Mouse (Mus musculus) ovary, postnatal 36 days (tissue): Measurements from ENCODE around the gene Ninl.

ENCODE experiments used
- DNase-seq: peaks from one replicate; pipeline ENCODE4 v3.0.0; 2022; ENCODE audit warnings: low spot score, mixed read lengths

Gene Ninl

DNA sequence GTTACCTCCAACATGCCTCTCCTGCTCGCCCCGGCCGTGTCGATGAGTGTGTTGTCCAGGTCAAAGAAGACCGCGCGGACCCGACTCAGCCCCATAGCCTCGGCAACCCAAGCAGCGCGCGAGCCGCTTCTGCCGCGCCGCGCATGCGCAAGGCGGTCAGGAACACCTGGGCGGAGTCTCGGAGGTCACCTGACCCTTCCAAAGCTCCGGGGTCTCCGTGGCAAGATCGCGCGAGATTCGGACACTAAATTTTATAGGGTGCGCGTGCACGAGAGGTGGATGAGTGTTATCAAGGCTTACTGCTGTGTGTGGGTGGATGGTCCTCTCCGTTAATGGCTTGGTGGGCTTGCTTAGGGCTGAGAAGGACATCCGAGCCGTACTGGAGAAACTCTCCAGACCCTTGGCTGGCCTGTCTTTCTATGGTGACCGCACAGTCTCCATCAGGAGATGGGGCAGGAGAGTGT, at the start of gene Ninl, which contains the start of gene Nanp:
Ninl (minus strand) TSS at position 151 of the 464 bp plus-strand sequence.
Nanp (minus strand) TSS at position 167 of the 464 bp plus-strand sequence.
- peak; percentile 92 for DNase-seq

DNA sequence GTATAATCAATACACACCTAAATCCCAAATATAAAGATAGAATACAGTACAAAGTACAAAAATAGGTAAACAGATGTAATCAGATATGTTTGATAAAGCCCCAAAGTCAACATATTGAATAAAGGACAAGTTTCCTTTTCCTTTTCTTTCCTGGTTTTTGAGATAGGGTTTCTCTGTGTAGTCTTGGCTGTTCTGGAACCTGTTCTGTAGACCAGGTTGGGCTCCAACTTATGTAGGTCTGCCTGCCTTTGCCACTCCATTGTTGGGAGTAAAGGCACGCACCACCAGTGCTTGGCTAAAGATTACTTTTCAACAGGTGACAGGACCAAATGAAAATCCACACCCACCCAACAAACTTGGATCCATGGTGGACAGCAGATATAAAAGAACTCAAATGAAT, 17.5 kb upstream of the Ninl start:
- DNase-seq, result no peak

DNA sequence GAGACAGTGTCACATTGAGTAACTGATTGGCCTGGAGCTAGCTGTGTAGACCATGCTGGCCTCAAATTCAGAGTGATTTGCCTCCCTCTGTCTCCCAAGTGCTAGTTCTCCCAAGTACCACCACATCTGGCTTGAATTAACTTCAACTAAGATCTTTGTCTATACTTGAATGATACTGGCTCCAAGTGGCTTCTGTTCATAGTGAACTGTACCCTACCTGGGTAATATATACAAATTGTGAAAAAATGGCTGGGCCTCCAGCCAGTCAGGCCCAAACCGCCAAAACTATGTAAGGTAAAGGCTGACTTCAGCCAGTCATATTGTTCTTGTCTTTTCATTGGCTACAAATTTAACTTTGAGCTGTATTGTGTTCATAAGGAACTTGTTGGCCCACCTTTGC, 1.2 kb upstream of the Ninl start:
- DNase-seq, result no peak

DNA sequence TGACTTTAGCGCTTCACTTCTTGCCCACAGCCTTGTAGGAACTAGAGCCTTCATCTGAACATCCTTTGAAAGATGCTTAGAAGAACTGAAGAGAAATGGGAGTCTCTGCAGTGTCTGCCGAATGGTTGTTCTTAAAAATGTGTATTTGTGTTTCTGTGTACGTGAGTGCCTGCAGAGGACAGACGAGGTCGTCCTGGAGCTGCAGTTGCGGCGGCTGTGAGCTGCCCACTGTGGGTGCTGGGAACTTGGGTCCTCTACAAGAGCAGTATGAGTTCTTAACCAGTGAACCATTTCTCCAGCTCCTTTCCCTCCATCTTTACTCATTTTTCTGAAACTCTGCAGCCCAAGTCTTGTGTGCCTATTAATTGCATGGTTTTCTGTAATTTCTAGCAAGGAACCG, 544 bp upstream of the Ninl start:
- DNase-seq, result no peak

GRCm38 (mm10) chr2:151038811-151039222, 365 bp downstream of the Ninl start:
- no peak for DNase-seq

DNA sequence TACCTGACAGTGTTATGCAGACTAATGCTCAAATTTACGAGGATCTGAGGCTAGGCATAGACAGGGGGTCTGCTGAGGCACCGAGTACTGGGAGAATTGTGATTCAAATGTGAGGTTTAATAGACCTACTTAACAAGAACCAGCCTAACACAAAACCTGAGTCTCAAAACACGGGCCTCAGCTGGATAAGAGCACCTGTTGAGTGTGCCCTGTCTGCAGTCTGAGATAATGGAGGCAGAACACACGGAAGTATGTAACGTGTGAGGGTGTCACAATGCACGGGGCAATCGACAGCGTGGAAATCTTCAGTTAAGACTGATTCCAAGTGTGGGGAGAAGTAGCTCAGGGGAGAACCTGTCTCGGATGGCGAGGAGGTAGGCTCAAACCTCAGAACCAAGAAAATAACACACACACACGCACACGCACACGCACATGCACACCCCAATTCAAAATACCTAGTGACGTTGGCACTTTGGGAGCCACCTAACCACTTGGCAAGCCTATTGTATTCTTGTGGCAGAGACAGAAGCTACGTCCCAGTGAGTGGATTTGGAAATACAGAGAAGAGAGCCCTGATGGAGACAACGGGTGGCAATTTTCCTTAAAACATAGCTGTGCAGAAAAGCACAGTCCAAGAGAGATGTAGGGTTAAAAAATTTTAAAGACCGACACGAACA, 1.2 kb downstream of the Ninl start:
- no peak for DNase-seq

GRCm38 (mm10) chr2:151037292-151037691, 1.9 kb downstream of the Ninl start:
- no peak for DNase-seq

GRCm38 (mm10) chr2:151036721-151037120, 2.5 kb downstream of the Ninl start:
- DNase-seq, result no peak

GRCm38 (mm10) chr2:151034435-151034834, 4.7 kb downstream of the Ninl start:
- DNase-seq, result no peak

DNA sequence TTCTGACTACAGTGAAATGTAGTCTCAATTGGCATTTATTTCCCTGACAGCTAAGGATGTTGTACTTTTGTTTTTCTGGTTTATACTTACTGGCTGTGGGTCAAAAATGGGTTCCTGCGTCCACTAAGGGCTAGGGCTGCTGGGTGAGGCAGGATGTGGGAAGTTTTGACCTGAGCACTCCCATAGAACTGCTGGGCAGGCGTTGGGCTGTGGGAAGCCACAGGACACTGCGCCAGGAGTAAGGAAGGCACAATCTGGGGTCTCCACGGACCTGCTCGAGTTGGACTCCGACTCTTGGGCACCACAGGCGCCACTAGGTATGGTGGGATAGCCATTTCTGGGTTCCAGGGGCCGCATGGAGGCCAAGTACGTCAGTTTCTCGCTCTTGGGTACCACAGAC, 18.0 kb downstream of the Ninl start:
- DNase-seq, result no peak

DNA sequence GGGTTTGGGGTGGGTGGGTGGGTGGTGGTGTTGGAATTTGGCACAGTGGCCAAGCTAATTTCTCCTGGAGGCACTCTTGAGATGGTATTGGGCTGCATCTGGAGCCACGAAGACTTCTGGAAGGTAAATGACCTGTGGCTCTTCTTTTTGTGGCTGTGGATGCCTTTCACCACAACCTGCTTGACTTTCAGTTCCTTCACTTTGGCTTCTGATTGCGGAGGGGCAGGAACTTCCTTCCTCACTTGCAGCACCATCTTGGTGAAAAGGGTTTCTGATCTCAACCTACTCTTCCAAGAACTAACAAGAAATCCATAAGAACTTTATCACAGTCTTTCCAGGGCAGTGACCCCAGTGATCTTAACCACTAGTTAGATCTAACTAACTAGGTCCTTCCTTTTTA, 23.9 kb downstream of the Ninl start:
- no peak for DNase-seq

- no peak for DNase-seq
These were observed 27.9 kb downstream of the Ninl start for GRCm38 (mm10) chr2:151011273-151011672.

DNA sequence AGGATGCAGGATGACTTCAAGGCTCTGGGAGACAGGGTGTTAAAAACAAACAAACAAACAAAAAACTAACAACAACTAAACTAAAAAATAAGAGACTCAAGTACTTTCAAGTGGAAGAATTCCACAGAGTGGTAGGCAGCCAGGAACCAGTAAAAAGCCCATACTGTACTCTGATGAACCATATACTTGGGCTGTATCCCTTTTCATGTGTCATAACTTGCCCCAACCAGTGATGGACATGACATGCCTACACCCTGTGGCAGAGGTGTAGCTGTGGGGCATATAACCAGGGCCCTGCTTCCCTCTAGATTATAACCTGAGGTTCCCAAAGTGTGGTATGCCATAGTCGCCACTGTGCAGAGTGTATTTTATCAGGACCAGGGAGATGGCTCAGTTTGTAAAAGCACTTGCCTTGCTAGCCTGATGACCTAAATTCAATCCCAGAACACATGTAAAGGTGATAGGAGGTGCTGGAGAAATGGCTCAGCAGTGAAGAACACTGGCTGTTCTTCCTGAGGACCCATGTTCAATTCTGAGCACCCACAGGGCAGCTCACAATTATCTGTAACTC, 29.6 kb downstream of the Ninl start:
- DNase-seq, result no peak

DNA sequence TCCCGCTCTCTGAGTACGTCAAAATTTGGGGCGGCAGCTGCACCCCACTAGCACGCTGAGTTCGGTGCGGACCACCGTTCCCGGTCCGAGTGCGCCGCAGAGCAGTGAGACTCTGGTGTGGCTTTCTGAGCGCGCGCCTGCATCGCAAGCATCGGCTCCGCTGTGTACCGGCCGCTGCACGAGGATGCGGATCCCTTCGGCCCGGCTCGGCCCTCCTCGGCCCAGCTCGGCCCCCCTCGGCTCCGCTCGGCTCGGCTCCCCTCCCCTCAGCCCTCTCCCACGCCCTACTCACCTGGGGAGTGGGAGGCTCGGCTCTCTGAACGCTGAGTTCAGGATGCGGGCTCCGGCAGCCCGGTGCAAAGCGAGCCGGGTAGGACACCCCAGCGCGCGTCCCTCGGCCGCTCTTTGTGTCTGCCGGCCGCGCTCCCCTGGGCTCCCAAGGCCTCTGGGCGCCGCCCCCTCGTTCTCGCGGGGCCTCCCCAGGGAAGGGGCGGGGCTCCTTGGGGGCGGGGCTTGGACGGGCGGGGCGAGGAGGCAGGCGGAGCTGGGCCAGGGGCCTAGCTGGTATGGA, 30.2 kb downstream of the Ninl start:
- DNase-seq, result peak; percentile 83

DNA sequence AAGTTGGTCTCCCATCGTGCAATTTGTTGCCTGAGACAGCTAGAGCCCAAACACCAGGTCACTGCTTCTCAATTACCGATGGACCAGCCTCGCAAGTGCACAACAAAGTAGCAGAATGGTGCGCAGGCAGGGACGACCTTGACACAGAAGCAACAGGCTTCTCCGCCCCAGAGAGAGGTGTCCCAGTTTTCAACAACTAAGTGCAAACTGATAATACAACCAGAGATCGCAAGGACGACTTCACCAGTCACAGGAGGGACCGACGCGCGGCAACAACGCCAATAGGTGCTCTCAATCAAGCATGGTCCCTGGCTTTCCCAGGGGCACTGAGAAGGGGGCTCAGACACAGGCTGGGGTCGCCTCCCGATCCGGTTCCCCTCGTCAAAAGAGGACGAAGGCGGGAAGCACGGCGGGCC, 30.7 kb downstream of the Ninl start:
- DNase-seq, result peak; percentile 31

DNA sequence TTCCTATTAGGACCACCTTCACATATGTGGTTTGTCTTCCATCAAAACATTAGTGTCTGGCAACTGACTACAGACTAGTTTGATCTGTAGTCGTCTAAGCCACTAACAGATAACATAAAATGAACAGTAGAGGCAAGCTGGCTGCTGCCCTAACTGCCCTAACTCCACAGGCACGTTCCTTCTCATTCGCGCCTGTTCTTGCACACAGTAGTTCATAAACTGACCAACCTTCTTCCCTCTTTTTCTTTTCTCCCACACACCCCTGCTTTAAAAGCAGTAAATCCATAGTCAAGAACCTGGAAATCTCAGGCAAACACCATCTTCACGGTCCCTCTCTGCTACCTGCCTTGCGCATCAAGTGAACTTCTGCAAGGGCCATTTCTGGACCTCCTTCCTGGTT, 31.2 kb downstream of the Ninl start:
- DNase-seq, result no peak

- no peak for DNase-seq
These were observed 32.8 kb downstream of the Ninl start for GRCm38 (mm10) chr2:151006281-151006945.

- no peak for DNase-seq
These were observed 34.8 kb downstream of the Ninl start for GRCm38 (mm10) chr2:151004390-151004789.

GRCm38 (mm10) chr2:151003796-151004195, 35.4 kb downstream of the Ninl start:
- DNase-seq, result no peak

DNA sequence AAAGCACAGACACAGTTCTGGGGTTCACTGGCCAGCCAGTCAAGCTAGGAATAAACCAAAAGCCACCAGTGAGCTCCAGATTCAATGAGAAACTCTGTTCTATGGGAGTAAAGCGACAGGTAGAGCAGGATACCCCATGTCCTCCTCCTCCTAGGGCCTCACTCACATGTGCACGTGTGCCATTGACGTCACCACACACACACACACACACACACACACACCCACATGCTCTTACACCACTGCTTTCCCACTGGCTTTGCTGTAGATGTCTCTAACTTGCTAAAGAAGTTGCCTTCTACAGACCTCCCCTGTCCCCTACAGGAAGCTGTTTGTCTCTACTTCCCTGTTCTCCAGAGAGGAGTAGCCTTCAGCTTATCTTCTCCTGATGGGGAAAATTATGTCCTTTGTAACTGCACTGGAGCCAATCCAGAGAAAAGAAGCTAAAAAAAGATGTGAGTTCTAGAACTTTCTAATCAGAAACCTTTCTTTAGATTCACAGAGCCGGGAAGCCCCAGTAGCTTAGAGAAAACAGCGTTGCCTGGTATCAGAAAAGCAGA, 37.5 kb downstream of the Ninl start:
- DNase-seq, result no peak

GRCm38 (mm10) chr2:151000402-151001178, 38.6 kb downstream of the Ninl start:
- DNase-seq, result peak; percentile 60

DNA sequence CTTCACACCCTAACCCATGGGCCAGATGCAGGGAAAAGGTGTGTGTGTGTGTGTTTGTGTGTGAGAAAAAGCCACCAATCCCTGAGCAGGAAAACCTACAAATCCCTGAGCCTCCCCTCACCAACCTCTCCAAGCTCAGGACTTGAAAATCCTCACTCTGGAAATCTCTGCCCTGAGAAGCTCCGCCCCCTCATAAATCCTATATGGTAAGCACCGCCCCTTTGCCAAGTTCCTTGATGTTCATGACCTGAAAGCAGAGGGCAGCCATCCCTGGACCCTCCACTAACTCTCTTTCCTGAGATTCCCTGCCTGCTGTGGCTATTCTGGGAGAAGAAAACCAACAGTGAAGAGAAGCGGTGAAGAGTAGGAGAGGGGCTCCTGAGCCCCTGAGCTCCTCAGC, 40.2 kb downstream of the Ninl start:
- no peak for DNase-seq
